Mouse (Mus musculus) B cell, adult 67 days (primary cell): ENCODE data around the gene Bbs5. TPM values are rescaled to one million over a fixed set of nuclear protein-coding genes. Genes with fewer than 3 reads are reported as not detected.

Source experiments
- total RNA-seq, 2 experiments: library from RNA; stranded (reverse); gene quantifications; 4 replicates each; pipeline ENCODE4 v1.2.4; 2023

Gene Bbs5
- 1 to 10 TPM in 1 of 2 experiments, under 1 TPM in 1; 0.58 to 1.2 TPM for total RNA-seq

GRCm38 (mm10) chr2:69646726-69647490 is at the start of gene Bbs5:
Bbs5 (plus strand) TSS chr2:69647171.

DNA sequence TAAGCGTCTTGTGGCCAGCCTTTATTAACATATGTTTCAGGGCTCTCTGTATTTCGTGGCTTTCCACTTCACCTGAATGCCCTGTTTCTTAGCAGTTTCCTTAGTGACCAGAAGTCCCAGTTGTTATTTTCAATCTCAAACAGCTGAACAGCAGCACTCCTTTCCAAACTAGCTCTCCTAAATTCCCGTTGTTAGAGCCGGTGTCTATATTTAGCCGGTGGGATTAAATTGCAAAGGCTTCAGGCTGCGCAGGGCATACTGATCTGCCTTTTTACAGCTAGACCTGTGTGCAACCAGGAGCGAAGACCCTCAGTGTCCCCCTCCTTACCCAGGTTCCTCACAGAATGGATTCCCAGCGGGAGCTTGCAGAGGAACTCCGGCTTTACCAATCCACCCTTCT is 22.9 kb downstream of the Bbs5 start, which contains the start of gene Klhl41:
Gene Klhl41, plus strand, starts transcription at position 268 of the 400 bp plus-strand sequence.

GRCm38 (mm10) chr2:69712981-69713625 is 66.1 kb downstream of the Bbs5 start, which contains the start of gene Fastkd1:
Fastkd1 (minus strand) TSS chr2:69713516.

Other genes starting within 250 kb of the Bbs5 start
- not detected for gene Lrp2, start 61.1 kb upstream of the Bbs5 start, total RNA-seq
- 1 to 10 TPM in 1 of 2 experiments, under 1 TPM in 1; 0.29 to 3.7 TPM for gene Klhl41, start 22.9 kb downstream of the Bbs5 start, total RNA-seq
- gene Fastkd1, start 66.3 kb downstream of the Bbs5 start, total RNA-seq = 10 to 100 TPM; 23.7 to 35.2 TPM
- 100 to 1,000 TPM in 1 of 2 experiments, 10 to 100 TPM in 1; 99.2 to 105 TPM for gene Ppig, start 75.4 kb downstream of the Bbs5 start, total RNA-seq
- gene Ccdc173, start 142.4 kb downstream of the Bbs5 start, total RNA-seq = 1 to 10 TPM; 1.9 to 4.2 TPM
- gene Phospho2, start 142.5 kb downstream of the Bbs5 start, total RNA-seq = 10 to 100 TPM; 37.7 to 47.8 TPM
- under 1 TPM in 1 of 2 experiments, not detected in 1; 0.21 TPM for gene Klhl23, start 174.8 kb downstream of the Bbs5 start, total RNA-seq
- gene Ssb, start 214.4 kb downstream of the Bbs5 start, total RNA-seq = 100 to 1,000 TPM; 180 to 187 TPM
- gene Mettl5, start 238.4 kb downstream of the Bbs5 start, total RNA-seq = 10 to 100 TPM; 24.7 to 27.7 TPM